Mouse (Mus musculus): ENCODE results near the gene Kif20b.

The Kif20b gene

DNA sequence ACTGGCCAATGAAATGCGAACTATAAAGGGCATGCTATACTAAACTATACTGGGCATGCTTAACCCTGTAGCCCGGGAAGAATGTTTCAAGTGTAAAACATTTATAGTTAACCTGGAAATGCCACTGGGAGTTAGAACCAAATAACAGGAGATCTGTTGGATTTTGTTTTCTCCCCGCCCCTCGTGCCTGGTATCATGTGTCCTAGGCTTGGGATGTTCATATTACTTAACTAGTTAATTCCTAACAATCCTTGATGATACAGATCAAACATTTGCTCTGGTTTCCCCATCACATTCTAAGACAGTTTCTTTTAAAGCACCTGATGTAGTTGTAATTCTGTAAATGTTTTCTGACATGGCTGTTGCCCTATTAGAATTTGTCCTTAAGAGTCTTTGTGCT is 2.1 kb upstream of the Kif20b start:
- no peak for DNase-seq (ENCODE audit: low read depth, low spot score)

DNA sequence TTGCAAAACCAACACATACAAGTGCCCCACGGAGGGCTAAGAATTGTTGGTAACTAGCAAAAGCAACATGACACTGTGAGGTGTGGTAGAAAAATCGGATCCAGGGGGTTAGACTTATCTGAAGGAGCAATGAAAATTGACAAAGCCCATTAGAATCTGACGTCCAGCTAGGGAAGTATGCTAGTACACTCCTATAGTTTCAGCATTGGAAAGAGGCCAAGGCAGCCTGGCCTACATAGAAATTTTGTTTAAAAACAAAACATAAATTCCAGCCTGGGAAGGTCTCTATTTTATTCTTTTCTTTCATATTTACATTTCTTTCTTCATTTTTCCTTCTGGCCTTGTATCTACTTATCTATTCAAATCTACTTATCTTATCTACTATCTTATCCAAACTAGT is 1.6 kb upstream of the Kif20b start:
- no peak for DNase-seq (ENCODE audit: low read depth, low spot score)

DNA sequence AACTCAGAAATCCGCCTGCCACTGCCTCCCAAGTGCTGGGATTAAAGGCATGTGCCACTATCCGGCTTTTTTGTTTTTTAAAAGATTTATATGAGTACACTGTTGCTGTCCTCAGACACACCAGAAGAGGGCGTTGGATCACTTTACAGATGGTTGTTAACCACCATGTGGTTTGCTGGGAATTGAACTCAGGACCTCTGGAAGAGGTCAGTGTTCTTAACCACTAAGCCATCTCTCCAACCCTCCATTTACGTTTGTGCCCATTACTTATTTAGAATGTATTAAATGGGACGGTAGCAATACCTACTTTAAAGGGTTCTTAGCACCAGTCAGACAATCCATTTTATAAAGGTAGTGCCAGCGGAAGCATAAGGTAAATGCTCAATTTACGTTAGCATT is 909 bp upstream of the Kif20b start:
- peak; percentile 23 for DNase-seq (ENCODE audit: low read depth, low spot score)

DNA sequence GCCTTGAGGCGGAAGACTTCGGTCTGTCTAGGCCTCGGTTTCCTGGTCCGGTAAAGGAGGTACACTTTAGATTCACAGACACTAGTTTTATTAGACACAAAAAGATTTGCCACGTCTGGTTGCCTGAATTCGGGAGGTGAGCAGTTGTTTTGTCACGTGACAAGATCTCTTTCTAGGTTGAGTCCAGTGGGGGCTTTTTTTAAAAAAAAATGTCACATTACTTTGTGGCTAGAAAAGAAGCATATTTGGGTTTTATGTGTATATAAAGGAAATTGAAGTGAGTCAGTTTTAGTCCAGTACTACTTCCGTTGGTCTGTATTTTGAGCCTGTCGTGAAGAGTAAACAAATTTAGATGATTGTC is 422 bp downstream of the Kif20b start:
- no peak for DNase-seq (ENCODE audit: low read depth, low spot score)

DNA sequence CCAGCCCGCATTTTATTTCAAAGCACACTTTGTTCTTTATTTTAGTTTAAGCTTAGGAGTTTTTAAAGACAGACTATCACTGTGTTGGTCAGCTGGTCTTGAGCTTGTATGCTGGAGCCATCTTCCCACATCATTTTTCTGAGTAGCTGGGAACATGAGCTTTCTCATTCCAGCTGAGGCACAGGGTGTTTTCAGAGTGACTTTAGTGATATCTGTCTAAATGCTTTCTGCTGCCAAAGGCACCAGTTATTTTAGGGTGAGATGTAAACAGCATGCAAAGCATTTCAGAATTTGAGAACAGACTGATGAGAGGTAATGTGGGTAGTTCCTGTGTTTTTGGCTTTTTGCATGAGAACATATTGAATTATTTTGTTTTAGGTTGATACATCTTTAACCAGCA is 25.0 kb downstream of the Kif20b start:
- DNase-seq (ENCODE audit: low read depth, low spot score): peak; percentile 52

DNA sequence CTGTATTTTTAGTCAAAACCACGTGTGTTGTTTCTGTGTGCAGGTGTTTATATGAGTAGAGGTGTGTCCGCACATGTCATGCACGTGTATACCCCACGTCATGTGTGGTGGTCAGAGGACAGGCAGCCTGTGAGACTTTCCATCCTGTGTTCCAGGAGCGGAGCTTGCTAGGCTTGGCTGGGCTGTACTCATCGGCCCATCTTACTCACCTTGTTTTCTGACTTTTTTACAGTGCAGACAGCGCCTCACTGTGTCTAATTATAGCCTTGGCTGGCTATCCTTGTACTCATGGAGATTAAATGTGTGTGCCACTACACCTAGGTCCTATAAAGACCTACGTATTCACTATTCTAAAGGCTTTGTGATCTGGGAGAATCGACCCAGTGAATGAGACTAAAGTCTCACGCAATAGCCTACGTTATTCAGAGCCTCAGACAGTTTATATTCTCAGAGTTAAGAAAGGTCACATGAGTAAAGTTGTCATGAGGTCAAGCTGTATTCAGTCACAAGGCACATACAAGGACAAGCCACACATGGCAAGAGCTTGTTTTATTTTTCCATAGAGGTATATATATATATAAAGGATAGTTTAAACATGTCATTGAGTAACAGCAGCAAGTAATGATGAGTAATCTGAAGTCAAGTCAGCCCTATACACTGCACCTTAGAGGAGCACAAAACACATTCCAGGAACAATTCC is 31.8 kb downstream of the Kif20b start:
- DNase-seq (ENCODE audit: low read depth, low spot score): peak; percentile 5

DNA sequence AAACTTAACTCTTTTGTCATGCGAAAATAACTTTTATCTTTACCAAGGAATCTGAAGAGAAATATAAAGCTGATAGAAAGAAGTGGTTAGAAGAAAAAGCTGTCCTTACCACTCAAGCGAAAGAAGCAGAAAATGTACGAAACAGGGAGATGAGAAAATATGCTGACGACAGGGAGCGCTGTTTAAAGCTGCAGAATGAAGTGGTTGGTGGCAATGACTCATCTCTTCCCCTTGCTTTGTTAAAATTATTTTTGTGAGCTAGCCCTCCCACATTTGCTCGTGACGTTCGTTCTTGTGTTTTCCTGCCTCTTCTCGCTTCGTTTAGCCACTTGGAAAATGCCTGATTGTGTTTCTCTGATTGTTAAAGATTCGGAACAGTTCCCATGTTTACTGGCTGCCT is 37.2 kb downstream of the Kif20b start:
- peak; percentile 88 for DNase-seq (ENCODE audit: low read depth, low spot score)

DNA sequence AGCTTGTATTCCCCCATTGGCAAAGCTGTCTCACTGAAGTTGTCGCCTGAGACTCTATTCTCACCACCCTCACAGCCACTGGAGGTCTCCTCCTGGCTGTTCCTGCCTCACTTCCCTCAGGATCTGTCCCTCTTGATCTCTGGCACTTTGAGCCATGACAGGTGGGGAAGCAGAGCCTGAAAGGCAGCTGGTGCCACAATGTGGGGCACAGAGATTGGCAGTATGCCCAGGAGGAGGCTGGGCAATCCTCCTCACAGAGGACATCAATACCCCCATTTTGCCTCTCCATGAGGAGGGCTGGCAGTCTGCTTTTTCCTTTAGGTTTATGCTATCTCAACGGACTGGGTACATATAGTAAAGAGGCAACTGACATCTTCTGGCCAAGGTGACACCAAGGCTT is 62.6 kb downstream of the Kif20b start:
- peak; percentile 55 for DNase-seq (ENCODE audit: low read depth, low spot score)

DNA sequence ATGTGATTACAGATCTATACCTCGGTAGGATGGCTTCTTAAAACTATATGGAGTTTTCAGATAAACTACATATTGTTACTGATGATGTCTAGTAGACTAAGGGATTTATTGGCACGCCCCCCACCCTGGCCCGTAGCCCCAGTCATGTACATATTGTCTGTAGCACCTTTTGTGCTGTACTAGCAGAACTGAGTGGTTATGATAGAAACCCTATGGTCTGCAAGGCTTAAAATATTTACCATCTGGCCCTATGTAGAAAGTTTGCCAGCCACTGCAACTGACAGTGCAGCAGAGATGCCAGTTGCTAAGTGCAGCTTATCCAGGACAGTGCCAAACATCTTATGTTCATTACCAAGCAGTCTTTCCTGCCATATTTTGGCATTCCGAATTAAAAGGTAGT is 68.3 kb downstream of the Kif20b start:
- DNase-seq (ENCODE audit: low read depth, low spot score): peak; percentile 10

DNA sequence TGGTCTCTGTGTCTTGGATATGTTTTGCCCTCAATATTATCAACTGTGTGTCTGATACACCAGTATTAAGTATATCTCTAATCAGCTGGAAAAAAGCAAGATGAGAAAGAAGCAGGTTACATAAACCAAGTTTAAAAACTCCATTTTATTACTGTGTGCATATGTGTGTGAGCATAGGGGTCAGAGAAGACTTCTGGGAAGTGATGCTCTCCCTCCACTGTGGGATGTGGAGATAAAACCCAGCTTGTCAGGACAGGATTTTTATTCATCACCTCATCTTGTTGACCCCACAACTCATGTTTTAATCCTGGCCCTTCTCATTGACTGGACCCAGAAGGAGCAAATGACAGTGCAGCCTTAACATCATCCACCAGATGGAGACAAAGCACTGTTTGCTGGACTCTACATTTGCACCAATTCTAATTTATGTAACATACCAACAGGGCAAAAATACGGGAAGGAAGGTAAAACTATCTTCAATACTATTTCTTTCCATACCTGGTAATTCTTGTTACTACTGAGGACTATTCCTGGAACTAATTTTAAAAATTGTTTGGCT is 70.9 kb downstream of the Kif20b start:
- peak; percentile 76 for DNase-seq (ENCODE audit: low read depth, low spot score)

DNA sequence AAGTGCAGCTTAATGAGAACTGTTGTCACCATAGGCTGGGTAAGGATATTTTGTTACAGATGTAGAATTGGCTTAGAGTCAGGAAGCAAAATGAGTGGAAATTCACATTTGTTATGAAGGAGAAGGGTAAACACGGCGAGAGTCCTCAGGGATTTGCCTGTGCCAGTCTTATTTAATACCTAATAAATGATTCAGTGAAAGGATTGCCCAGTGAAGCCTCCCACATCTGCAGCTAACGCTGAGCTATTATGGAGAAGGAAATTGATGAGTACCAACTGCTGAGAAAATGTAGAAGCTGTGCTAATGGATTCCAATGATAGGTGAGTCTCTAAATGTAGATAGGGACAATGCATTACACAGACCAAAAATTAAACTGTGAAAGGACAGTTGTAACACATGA is 92.9 kb downstream of the Kif20b start:
- DNase-seq (ENCODE audit: low read depth, low spot score): no peak

DNA sequence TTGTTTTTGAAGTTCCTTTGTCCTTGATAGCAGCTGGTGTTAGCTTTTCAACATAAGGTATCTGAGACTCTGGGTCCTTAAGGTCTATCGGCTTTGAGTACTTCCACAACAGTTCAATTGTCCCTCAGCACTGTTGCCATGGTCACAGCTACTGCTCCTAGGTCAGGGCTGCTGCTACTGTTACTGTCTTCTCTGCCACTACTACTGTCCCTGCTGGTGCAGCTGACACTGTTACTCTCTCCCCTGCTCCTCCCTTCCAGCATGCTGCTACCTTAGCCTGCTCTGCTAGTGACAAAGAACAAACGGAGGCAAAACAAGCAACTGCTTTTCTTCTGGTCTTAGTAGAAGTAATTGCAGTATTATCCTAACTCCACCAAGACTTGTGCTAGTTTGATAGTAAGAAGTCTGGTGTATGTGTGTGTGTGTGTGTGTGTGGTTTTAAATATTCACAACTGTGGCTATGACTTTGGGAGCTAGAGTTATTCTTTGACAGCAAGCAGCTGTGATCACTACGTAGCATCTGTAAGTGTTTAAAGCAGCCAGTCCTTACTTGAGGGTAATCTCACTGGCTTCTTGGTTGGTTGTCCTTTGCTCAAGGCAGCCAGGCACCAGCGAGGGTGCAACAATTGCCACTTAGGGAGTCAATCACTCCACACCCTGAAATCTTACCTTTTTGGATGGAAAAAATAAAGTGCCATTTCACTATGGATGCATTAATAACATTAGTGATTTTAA is 95.5 kb downstream of the Kif20b start:
- no peak for DNase-seq (ENCODE audit: low read depth, low spot score)

DNA sequence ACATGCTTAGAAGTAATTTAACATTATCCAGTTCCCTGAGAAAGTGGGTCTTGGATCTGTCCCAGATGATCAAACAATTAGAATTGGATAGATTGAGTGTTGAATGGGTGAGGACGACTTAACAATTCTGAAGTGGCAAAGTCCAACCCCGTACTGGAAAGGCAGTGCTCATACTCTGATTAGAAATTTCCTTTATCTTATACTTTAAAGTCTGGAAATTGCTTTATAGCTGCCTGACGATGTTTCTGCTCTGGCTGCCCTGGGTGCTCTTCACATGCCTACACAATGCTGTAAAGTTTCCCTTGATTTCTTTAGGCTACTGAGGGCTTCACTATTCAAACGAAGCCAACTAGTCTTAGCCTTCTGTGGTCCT is 96.0 kb downstream of the Kif20b start:
- no peak for DNase-seq (ENCODE audit: low read depth, low spot score)
